Mouse (Mus musculus) spleen, adult 18-20 months (tissue): ENCODE measurements around the gene Ezh1.

Experiments
- DNase-seq, 2 experiments: peaks; one replicate each; pipeline ENCODE4 v3.0.0; 2022; ENCODE audit warnings: mixed read lengths in 2 of 2

Gene Ezh1

DNA sequence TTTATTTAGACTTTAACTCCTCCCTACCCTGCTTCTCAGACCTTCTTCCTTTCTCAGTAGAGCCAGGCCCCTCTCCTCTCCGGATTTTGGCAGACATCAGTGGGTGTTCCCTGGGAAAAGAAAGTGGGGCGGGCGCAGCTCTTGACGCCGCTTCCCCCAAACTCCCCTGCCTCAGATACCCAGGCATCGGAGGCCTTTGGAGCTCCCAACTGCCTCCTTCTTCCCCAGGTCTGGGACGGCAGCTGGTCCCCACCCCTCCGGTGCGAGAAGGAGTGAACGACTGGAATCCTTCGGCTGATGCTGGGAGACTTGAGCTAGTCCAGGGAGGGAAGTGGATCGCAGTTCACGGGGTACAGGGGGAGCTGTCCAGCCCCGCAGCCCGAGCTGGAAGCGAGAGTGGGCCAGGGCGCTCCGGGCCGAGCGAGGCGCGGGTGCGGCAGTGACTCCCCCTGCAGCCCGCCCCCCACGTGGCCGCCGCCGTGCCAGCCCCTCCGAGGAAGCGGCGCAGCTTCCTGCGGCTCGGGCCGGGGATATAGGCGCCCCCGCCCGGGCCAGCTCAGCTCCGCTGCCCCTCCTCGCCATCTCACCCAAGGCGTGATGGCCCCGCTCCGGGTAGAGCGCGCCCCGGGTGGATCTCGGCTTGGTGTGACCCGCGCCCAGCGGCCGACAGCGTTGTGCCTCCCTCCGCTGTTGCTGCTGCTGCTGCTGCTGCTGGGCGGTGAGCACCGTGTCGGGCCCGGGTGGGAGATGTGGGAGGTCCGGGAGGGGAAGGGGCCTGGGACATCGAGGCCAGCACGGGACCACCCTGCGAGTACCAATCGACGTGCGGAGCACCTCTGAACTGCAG, 19.8 kb upstream of the Ezh1 start, which contains the start of gene Ramp2:
Gene Ramp2, plus strand, starts transcription at position 174 of the 847 bp plus-strand sequence.
- no peak for DNase-seq

DNA sequence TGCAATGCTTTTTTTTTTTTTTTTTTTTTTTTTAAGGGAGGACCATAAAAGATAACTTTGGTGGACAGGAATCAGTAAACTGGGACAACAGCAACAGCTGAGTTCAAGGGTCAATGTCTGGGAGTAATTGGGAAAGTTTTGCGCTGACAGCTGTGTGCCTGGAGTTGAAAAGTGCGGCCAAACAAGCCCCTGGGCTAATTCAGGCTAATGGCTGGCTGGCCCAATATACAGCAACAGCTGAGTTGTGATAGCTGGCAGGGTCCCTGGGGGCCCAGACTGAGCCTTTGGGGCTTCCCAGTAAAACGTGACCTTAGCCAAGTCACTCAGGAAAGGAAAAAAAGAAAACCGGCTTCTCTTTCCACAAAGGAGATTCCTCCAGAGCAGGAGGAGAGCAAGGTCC, 18.8 kb upstream of the Ezh1 start:
- no peak for DNase-seq

DNA sequence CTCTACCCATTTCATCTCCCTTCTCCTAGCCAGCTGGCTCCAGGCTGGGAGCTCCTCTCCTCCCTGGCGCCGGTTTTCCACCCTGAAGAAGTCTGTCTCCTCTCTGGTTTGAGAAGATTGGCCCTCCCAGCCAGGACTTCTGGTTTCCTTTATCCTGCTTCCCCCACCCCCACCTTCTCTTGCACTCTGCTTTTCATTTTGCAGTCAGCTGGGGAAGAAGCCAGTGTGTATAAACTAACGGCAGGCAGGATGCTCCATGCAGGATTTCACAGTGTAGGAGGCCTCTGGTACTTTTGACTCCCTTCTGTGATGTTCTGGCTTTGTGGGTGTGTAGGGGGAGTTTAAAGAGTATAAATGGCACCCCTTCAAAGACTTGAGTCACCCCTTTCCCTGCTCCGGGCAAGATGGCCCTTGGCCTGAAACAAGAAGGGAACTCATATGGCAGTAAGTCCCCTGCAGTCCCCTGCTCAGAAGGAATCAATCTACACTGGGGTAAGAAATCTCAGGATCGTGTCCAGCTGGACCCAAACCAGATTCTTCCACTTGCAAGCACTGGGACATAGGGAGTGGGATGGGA, 11.9 kb upstream of the Ezh1 start:
- DNase-seq, result no peak

DNA sequence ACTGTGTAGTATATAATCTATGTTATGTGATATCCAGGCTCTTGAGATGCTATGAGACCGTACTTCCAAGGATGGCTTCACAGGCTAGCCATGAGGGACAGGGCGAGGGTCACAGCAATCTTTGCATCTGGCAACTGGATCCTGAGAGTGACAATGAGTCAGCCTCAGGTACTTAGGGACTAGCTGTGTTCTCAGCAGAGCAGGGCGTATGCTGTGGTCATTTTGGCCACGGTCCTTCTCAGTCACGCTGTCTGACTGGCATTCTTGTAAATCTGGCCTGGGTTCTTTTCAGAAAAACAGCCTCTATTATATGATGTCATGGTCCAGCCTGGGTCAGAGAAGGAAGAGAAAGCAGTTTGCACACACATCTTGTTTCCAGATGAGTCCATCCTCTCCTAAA, 10.5 kb upstream of the Ezh1 start:
- DNase-seq, result no peak

DNA sequence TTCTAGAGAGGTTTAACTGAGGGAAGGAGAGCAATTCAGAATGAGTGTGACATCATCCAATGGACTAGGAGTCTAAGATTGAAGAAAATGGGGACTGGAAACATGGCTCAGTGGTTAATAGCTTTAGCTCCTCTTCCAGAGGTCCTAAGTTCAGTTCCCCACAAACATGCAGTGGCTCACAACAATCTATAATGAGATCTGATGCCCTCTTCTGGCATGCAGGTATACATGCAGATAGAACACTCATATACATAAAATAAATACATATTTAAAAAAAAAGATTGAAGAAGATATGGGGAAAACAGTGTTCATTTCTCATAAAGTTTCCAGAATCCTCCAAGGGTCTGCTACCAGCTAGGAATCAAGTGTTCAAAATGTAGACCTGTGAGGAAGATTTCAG, 9.2 kb upstream of the Ezh1 start:
- no peak for DNase-seq

DNA sequence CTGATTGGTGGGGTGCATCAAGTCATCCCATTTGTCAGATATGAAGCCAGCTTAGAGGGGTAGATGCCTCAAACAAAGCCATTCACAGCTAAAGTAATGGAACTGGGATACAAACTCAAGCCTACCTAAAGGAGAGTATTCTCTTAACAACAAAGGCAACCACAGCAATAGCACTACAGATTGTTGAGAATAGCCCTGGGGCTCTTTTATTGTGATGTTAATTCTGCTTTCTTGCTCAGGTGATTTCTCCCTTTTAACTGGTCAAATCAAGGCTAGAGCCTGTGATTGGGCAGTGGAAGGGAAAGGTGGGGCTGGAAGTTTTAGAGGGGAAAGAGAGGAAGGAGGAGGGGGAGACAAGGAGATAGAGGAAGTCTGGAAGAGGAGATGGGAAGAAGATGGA, 7.9 kb upstream of the Ezh1 start:
- DNase-seq, result no peak

DNA sequence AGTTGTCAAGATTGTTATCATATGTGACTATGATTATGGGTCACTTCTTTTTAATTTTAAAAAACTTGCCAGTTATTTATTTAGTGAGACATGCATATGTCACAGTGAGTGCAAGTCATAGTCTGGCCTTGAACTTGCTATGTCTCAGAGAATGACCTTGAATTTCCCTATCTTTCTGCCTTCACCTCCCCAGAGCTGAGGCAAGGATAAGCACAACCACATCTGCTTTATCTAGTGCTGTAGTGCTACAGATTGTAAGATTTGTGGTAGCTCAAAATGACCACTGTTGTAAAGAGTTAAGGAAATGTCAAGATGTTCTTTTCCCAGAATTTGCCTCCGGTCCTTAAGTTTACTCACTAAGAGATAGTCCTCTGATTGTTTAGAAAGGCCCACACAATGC, 7.0 kb upstream of the Ezh1 start:
- no peak for DNase-seq

DNA sequence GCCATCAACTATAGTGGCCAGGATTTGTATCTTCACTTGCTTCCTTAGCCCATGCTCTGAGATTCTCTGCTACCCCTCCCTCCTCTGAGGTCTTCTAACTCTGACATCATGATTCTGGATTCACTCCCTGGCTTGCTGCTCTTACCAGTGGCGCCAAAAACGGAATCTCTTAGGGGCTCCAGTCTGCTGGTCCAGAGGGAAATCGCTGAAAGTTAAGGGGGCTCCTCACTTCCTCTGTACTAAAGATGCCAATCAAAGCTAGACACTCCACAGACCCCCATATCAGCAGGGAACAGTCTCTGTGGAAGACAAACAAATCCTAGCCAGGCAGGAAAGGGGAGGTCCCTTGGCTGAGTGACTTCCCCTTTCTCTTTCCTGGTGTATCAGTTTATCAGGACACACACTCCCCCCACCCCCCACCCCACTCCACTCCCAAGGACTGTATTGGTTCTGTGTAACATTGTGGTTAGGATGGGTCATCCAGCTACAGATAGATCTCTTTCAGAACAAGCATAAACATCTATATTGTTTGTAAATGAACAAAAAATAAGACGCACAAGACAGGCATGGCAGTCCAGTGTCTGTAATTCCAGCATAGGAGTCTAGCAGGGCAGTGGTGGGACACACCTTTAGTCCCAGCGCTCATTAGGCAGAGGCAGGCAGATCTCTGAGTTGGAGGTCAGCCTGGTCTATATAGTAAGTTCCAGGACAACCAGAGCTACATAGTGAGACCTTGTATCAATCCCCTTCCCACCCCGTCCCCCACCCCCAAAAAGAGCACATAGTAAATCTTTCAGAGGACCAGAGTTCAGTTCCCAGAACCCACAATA, 6.0 kb upstream of the Ezh1 start:
- no peak for DNase-seq

DNA sequence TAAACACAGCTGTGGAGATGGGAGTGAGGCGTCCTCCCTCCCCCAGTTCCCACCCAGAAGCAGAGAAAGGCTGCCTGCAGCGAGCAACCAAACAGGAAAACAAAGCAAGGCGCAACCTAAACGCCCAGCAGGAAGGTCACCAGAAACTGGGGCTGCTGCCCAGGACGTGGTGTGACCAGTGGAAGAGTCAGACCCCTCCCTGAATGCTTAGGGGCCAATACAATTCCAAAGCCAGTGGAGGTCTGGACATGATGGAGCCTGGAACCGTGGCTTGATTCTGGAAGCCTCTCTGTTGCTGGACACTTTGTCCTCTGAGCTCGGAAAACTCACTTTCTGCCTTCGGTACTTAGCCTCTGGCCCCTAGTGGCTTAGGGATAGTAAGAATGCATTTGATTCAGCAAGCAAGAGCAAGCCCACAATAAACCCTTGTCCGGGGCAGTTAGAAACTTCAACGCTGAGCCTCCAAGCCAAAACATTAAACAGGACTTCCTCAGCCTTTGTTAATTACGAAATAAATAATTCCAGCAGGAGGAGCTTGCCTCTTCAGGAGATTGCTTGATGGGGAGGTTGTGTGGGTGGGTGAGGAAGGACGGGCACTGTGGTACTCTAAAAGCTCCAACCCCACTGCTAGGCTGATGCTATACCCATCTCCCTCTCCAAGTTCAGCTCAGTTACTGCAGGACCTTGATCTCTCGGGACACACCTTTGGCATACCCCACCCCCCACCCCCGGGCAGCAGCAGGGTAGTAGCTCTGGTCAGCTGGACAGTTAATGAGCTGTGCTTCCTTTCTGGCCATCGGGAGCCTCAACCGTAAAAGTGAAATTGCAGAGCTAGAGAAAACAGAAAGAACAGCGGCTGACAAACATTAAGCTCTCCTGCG, 5.0 kb upstream of the Ezh1 start:
- DNase-seq, result no peak

DNA sequence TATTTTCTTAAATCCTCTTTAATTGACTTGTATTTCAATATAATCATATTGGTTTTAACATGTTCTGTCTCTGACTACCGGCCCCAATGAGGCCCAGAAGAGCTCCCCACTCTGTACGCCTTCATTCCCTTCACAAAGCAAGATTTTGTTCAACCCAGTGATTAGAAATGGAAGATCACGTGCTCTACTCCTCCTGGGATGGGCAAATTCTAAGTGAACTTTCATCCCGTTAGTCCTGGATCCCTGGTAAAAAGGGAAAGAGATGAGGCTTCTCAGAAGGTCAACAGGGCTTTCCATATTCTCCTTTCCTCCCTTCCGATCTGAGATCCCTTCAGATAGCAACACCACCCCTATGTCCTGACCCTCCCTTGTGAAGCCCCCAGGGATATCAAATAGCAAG, 4.3 kb upstream of the Ezh1 start:
- DNase-seq, result no peak

DNA sequence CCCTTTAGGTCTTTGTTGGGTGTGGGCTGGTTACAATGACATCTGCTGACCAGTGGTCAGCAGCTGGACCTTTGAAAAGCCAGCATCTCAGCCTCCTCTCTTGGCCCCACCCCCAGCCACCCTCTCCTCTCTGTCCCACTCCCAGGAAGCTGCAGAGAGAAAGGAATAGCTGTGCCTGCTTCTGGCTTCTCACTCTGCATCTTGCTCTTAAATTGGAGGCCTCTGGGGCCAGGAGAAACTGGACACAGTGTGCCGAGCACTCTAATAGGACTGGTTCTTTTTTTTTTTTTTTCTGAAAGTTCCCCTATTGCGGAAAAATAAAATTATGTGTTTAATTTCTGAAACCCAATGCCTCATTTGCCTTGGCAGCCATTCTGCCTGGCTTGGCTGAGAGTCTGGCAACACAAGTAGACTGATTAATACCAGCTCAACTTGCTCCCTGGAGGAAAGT, 3.8 kb upstream of the Ezh1 start:
- no peak for DNase-seq

DNA sequence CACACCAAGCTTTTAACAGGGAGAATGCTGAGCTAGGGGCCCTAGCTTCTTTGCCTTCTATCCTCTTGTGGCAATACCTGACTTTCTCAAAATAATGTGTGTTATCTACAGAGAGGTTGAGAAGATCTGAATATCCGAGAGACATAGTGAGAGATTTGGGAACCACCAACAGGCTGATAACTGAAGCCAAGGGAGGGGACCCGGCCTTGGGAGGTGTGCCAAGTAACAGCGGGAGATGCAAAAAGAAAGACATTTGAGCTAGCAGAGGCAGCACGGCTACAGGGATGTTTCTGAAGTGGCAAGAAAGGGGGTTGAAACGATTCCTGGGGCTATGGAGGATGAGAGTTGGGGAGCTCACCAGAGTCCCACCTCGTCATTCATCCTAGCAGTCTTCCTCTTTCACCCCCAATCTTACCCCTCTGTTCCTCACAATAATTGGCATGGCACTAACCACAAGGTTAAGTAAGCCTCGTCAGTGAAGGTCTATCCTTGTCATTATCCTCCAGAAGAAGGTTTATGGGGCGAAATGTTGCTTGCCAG, 3.2 kb upstream of the Ezh1 start:
- no peak for DNase-seq

DNA sequence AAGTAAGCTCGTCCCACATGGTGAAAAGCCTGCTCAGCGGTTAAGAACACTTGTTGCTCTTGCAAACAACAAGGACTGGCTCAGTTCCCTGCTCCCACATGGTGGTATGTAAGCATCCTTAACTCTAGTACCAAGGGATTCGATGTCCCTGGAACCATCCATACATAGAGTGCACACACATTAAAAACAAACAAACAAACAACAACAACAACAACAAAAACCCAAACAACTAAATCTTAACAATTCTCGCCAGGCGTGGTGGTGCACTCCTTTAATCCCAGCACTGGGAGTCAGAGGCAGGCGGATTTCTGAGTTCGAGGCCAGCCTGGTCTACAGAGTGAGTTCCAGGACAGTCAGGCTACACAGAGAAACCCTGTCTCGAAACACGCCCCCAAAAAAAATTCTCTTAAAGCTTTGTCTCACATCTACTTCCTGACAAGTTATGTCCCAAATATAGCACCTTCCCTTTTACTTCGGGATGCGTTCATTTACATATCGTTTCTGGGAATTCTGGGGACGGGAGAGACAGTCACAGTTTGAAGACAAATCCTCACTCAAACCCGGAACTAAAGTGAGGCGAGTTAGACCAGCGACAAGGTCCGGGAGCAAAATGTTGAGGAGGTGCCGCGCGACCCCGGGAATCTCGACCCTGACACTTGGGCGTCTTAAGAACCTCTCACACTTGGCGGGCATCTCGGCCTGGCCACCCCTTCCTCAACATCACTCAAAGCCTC, 765 bp downstream of the Ezh1 start:
- no peak for DNase-seq

DNA sequence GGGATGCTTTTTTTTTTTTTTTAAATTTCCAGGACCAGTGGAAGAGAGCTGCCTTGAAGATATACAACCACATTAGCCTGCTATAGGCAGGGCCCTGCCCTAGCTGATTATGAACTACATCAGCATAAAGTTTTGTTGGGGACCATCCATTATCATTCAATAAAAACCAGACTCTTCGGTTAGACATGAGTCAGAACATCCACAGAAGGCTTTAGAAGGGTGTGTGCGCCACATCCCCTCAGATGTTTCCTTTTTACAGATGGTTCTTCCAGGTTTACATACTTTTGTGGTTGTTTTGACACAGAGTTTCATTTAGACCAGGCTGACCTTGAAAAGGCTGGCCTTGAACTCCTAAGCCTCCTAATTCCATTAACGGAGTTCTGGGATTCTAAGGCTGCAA, 1.9 kb downstream of the Ezh1 start:
- DNase-seq, result no peak

DNA sequence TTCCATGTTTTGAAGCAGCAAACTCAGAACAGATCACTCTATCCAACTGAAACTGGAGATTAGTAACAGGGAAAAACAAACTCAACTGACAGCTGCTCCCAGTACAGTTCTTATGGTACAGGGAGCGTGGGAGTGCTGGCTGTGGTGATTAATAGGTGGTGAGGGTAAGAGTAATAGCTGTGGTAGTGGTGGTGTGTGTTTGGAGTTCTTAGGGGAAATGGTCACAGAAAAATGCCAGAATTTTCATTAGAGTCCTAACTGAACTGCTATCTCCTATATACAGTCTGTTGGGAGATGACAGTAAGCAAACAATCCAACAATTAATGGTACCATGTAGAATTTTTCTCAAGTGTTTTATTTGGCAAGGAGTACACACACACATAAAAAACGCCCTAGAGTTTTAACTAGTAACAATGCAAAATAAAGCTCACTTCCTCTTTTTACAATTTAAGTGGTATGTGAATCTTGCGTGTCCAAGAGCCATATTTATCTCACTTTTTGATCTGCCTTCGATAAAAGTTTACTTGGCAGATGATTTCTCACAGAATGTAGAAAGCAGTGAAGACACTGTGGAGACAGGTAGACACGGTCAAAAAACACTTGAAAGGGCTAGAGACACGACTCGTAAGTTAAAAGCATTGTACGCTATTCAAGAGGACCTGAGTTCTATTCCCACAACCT, 4.8 kb downstream of the Ezh1 start:
- no peak for DNase-seq

DNA sequence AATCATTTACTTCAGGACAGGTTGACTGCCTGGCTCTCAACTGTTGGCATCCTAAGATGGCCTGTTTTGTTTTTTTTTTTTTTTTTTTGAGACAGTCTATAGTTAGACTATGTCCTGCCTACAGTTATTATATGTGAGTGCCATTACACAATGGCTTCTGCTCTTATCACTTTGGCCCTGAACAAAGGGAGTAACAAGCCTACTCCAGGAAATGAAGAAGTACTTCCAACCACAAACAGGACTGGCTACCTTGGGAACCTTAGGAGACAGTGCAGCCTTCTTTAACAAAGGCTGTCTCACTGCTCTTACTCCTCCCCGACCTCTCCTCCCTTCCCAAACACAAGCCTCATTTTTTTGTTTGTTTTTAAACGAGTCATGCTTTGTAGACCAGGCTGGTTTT, 5.4 kb downstream of the Ezh1 start:
- no peak for DNase-seq

DNA sequence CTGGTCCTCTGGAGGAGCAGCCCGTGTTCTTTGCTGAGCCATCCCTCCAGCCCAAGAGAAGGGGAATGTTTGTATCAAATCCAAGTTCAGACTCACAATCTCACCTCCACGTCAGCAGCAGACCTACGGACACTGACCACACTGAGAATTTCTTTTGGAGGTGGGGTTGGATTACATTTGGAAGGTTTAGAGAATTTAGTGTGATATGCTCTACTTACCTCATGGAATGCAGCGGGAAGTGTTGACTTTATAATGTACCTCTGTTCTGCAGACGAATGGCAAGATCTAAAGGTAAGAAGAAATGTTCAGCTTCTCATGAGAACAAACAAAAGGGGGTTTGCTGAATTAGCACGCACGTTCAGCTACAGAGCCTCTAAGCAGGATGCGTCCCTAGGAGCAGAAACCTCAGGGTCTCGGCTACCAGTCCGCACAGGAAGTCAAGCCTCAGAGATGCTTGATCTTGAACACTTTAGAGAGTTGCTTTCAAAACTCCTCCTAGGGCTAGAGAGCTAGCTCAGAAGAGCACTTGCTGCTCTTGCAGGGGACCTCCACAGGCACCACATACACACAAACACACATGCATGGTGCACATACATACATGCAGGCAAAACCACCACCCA, 7.7 kb downstream of the Ezh1 start:
- no peak for DNase-seq

DNA sequence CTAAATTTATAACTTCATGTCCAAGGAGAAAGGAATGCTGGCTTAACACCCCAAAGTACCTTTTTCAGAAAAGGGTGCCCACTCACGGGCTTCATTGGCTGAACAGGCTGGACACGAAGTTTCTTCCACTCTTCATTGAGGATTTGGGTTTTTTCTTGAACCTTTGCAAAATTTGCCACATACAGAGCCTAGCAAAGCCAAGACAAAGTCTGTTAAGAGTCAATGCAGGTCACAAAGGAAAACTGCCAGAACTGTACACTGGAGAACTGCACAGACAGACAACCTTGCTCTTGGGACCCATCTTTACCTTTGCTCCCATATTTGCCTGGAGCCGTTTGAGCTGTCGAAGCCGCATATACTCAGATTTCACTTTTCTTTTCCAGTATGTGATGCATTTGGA, 9.3 kb downstream of the Ezh1 start:
- DNase-seq, result no peak

DNA sequence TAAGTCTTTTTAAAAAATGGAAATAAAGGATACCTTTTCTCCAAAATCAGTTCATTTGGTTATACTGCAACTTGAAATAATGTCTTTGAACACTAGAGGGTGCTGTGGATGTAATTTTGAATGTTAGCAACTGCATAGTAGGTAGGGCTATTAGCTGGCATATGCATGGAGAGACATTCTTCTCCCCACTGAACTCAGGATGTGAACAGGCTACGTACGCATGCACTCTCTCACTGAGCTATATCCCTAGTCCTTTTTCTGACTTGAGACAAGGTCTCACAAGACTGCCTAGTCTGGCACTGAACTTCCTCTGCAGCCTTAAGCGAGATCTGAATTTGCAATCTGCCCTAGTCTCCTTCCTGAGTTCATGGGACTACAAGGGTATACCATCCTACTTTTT, 14.3 kb downstream of the Ezh1 start:
- no peak for DNase-seq

DNA sequence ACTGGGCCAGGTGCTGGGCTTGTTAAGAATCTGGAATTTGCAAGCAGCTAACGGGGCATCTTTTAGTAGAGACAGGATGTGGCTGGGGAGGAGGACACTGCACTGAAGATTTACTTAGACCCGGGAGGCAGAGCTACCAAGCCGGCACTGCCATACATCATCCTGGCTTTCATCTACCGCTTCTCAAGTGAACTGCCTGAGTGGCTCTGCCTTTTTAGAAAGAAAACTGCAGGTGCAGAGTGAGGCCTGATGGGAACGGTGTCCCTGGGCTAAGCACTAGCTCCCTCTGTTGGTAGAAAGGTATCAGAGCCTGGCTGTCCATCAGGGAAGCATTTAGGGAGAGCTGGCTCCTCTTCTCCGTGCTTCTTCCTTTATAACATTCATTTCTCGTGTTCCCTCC, 25.3 kb downstream of the Ezh1 start:
- no peak for DNase-seq

DNA sequence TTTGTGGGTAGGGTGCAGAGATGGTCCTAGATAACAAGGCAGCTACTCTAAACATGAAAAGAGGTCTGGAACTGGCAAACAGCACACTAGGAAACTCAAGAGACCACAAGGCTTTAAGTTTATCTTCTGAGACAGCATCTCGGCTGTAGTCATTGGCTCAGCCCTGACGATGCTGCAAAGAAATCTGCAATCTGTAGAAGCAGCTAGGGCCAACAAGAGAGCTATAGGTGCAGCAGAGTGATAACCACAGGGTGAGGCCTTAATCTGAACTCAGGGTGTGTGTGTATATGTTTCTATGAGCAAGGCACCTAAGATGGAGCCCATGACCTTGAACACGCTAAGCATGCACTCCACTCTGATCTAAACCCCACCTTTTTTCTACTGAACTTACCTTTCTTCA, 26.7 kb downstream of the Ezh1 start:
- no peak for DNase-seq
